Mouse (Mus musculus): ENCODE measurements around the gene Cct2.

- TF ChIP-seq CTCF (conservative IDR thresholded peaks at IDR 0.05; ENCODE audit: low read length) = no peak
- TF ChIP-seq POU5F1 (IDR thresholded peaks at IDR 0.05; ENCODE audit: borderline replicate concordance, low read length) = no peak
Measured at GRCm38 (mm10) chr10:117081326-117081725, 17.7 kb upstream of the Cct2 start.

Measured in E14TG2a.4 (cell line).